Mouse (Mus musculus) liver, postnatal 0 days (tissue): ENCODE measurements at regions not wholly inside any gene's neighbourhood (a gene's known extent, or its start where the extent isn't known, plus 50 kb on each side); places are given as distances from the start of the nearest gene placed in this dataset.

ENCODE experiments used
- ATAC-seq: fragments of 200-750 bp; cut with Nextera tagmentation; 2 replicates; pipeline ENCODE4 v1.8.0; 2017; ENCODE audit warnings: mild to moderate bottlenecking, moderate library complexity
- DNase-seq: peaks from one replicate; pipeline ENCODE4 v3.0.0-alpha.2; 2016
- H3K27ac ChIP-seq: fragments of 300-500 bp; sonication (generic); 2 replicates; pipeline ENCODE4 v1.5.1; 2014; ENCODE audit warnings: antibody characterized with exemption, moderate library complexity, mild to moderate bottlenecking, low read depth
- H3K27me3 ChIP-seq: fragments of 300-500 bp; sonication (generic); 2 replicates; pipeline ENCODE4 v1.6.1; 2014; ENCODE audit warnings: low read length, control low read depth, mixed read lengths; ENCODE audit not compliant: insufficient read depth
- H3K36me3 ChIP-seq: fragments of 300-500 bp; sonication (generic); replicated peaks from 2 replicates; pipeline ENCODE4 v1.6.1; 2014; ENCODE audit warnings: mild to moderate bottlenecking, control low read depth, low read length, moderate library complexity, mixed read lengths; ENCODE audit not compliant: insufficient read depth
- H3K4me1 ChIP-seq: fragments of 300-500 bp; sonication (generic); 2 replicates; pipeline ENCODE4 v1.6.1; 2014; ENCODE audit warnings: antibody characterized with exemption, mild to moderate bottlenecking, control low read depth; ENCODE audit not compliant: insufficient read depth
- H3K4me2 ChIP-seq: fragments of 300-500 bp; sonication (generic); 2 replicates; pipeline ENCODE4 v1.6.1; 2014; ENCODE audit warnings: low read depth, mild to moderate bottlenecking, low read length, moderate library complexity, mixed read lengths
- H3K4me3 ChIP-seq: fragments of 300-500 bp; sonication (generic); 2 replicates; pipeline ENCODE4 v1.5.1; 2014; ENCODE audit warnings: low read depth, low read length
- H3K9ac ChIP-seq: fragments of 300-500 bp; sonication (generic); replicated peaks from 2 replicates; pipeline ENCODE4 v1.6.1; 2014; ENCODE audit warnings: mild to moderate bottlenecking, moderate library complexity
- H3K9me3 ChIP-seq: fragments of 300-500 bp; sonication (generic); 2 replicates; pipeline ENCODE4 v1.6.1; 2016; ENCODE audit warnings: mild to moderate bottlenecking, control low read depth, low read length, mixed read lengths
- CTCF ChIP-seq: sonication (generic); IDR thresholded peaks from 2 replicates; pipeline ENCODE4 v1.5.1; 2016; ENCODE audit warnings: antibody characterized with exemption, low read depth
- EP300 ChIP-seq: IDR thresholded peaks from 2 replicates; pipeline ENCODE4 v1.6.1; 2016; ENCODE audit warnings: antibody characterized with exemption, low read depth, mild to moderate bottlenecking
- WGBS: fragments of 180-500 bp; shearing (Covaris S2); extraction: QIAGEN DNeasy Blood & Tissue Kit; methylation state at CpG from one replicate; pipeline ENCODE4 v1.1.7; 2014; ENCODE audit not compliant: insufficient replicate concordance; 5-methylcytosine and 5-hydroxymethylcytosine counted together

DNA sequence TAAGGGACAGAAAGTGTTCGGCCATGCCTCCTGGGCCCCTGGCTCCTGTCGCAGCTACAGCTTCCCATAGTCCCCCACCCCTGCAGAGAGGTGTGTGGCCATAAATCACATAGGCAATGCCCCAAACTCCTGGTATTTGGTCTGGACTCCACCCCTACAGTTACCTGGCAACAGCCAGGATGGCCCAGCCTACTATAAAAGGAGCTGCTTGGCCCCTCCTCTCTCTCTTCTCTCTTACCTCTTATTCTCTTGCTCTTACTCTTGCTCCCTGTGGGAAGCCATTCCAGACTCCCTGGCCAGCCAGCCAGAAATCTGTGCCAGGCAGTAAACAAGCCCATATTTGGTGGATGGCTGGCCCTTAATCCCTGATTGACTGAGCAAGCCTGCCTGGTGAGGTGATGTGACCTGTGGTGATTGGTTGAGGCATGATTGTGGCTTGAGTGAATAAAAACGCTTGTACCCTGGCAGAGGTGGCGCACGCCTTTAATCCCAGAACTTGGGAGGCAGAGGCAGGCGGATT, 56.4 kb upstream of the Nap1l1 start:
- TF ChIP-seq CTCF (no peak), EP300 (no peak)
- DNase-seq (no peak), ATAC-seq (no peak)
- Histone ChIP-seq H3K4me1 (0 out of 2 replicates have a peak, but pooled peaks cover 3% of the 10 kb centered on the region), H3K27me3 (no peaks in the 10 kb centered on the region), H3K9me3 (no peaks in the 10 kb centered on the region), H3K27ac (no peak overlapping the region), H3K9ac (no peak overlapping the region), H3K36me3 (no peaks in the 10 kb centered on the region), H3K4me3 (no peak overlapping the region), H3K4me2 (no peak overlapping the region)
- WGBS, result 82% methylated on average over 6 of the region's 6 CpGs

DNA sequence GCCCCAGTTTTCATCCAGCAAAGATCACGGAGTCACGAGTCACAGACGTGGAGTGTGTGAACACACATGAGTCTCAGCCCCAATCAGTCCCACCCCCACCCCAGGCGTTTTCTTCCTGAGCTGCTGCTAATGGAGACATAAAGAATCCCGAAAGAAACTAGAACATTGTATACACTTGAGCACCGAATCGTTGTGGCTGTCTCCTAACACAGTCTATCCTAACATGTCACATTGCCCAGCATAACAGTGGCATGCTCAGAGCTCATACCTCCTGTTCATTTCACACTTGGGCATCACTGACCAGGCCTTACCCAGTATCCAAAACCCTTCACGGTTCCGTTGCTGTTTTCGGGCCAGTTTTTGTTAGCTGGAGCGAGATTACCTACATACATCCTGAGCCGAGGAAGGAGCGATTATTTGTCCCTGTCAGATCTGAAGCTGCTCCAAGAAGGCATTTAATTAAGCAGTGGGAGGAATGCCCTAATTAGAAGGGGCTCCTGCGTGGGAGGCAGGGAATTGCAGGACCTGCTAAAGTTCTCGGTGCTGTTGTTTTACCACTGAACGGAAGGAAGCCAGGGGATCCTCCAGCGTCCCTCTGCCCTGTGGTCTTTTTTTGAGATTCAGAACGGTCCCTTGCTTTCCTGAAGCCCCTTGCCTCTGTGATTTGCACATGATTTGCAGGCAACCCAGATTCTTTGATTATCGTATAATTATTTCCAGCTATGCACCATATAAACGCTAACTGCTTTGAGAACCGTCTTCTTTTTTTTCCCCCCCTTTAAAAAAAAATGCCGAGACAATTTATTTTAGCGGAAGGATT, 53.4 kb upstream of the Nap1l1 start:
- 37% methylated on average over 23 of the region's 23 CpGs for WGBS
- H3K9ac ChIP-seq, result no peak overlapping the region
- H3K4me3 ChIP-seq, result no peak overlapping the region
- TF ChIP-seq EP300 (no peak), CTCF (no peak)
- no peaks in the 10 kb centered on the region for H3K9me3 ChIP-seq
- DNase-seq (no peak), ATAC-seq (no peak)
- H3K36me3 ChIP-seq, result no peaks in the 10 kb centered on the region
- H3K27me3 ChIP-seq, result no peaks in the 10 kb centered on the region
- H3K27ac ChIP-seq, result no peak overlapping the region
- H3K4me1 ChIP-seq, result peaks cover 6% of the 10 kb centered on the region; the same call in 1 of the 2 replicates
- H3K4me2 ChIP-seq, result peak overlapping the region; percentile 57

DNA sequence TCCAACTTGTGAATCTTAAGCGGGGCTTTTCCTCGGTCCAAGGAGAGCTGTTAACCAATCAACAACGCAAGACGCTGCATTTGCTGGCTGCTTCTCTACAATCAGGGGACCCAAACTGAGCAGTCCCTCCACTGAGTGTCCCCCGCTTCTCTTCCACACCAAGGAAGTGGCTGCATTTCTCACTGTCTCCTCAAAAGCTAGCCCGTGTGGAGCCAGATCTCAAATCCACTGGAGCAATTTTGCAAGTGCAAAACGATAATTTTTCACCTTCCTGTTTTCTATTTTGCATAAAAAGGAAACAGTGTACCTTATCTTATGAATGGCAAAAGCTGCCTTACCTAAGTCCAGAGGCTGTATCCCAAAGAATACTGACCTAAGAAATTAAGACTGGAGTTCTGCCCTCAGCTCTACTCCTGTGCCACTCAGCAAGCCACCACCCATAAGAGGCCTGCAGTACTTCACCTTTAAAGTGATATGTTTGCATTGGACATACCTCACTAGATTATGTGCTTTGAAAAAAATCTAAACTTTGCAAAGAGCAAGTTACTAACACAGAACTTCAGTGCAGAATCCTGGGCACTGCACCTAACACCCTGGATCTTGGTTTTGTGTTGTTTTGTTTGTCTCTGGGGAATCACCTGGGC, 52.7 kb upstream of the Nap1l1 start:
- H3K9ac ChIP-seq, result no peak overlapping the region
- no peak for DNase-seq
- peaks cover 6% of the 10 kb centered on the region; the same call in 1 of the 2 replicates for H3K4me1 ChIP-seq
- no peaks in the 10 kb centered on the region for H3K9me3 ChIP-seq
- peak overlapping the region; percentile 57 for H3K4me2 ChIP-seq
- no peaks in the 10 kb centered on the region for H3K36me3 ChIP-seq
- no peak for ATAC-seq
- H3K27ac ChIP-seq, result no peak overlapping the region
- no peak overlapping the region for H3K4me3 ChIP-seq
- WGBS, result 29% methylated on average over 7 of the region's 7 CpGs
- no peaks in the 10 kb centered on the region for H3K27me3 ChIP-seq
- no peak for TF ChIP-seq CTCF

DNA sequence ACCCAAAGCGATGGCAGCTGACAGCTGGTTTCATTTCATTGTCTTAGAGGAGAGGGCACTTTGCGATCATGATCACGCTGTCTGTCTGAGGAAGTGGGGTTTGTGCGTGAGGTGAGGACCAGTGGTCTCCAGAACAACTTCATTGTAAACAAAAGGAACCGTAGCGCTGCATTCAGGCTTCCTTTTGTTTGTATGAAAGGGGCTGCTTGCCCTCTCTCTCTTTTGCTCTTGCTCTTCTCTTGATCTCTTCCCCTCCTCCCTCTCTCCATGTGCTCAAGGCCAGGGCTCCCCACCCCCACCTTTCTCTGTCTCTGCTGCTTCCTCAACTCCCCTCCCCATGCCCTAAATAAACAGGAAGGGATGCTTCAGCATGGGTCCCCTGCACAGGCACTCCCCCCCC, 51.0 kb upstream of the Nap1l1 start:
- Histone ChIP-seq H3K9ac (no peak overlapping the region; the same call in 1 of the 2 replicates), H3K27me3 (no peaks in the 10 kb centered on the region), H3K4me2 (peak overlapping the region; percentile 68), H3K4me1 (peaks cover 6% of the 10 kb centered on the region; the same call in 1 of the 2 replicates), H3K9me3 (no peaks in the 10 kb centered on the region), H3K4me3 (no peak overlapping the region), H3K36me3 (no peaks in the 10 kb centered on the region), H3K27ac (no peak overlapping the region)
- TF ChIP-seq CTCF (no peak), EP300 (no peak)
- WGBS, result 6% methylated on average over 6 of the region's 6 CpGs
- no peak for ATAC-seq
- no peak for DNase-seq

DNA sequence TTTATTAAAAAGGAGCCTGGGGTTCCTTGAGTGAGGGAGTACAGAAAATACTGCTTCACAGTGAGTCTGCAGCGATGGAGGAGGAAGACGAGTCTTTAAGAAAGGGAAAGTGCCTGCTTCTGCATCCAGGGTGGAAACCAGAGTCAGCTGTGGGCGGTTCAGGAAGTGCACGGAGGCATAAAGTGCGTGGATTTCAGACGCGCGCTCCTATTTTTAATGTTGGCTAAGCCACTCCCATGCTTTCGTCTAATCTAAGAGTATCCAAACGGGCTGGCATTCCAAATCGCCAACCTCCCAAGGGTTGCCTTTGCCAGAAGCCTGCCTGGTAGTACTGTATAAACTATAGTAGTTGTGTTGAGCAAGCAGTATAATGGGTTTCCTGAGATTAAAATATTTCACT, 50.4 kb upstream of the Nap1l1 start:
- TF ChIP-seq EP300 (no peak), CTCF (no peak)
- Histone ChIP-seq H3K27me3 (no peaks in the 10 kb centered on the region), H3K9me3 (no peaks in the 10 kb centered on the region), H3K27ac (no peak overlapping the region), H3K4me3 (peak overlapping the region; percentile 24), H3K9ac (no peak overlapping the region), H3K4me1 (peaks cover 6% of the 10 kb centered on the region; the same call in 1 of the 2 replicates), H3K36me3 (no peaks in the 10 kb centered on the region), H3K4me2 (peak overlapping the region; percentile 68)
- DNase-seq, result peak; percentile 25
- WGBS, result 22% methylated on average over 11 of the region's 11 CpGs
- no peak; the same call in 1 of the 2 replicates for ATAC-seq
